In the genomic region with DNA sequence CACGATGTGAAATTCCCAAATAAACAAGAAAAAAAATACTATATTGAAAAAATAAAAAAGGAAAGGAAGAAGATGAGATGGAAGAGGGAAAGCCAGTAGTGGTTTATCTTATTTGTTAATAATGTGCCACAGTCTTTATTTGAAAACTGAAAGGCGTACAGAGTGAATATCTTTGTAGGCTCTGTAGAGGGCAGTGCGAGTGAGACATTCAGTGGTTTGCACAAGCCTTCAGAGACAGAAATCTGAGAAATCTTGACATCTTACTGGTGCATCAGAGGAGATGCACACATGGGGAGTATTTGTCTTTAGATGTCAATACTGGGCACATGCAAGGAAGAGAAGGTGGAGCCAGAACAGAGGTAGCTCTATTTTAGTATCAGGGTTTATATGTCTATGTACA, we compare ENCODE assay signal across 27 mouse cellular contexts. TPM values are rescaled to one million over a fixed set of nuclear protein-coding genes. Genes with fewer than 3 reads are reported as not detected.
DNase-seq lines count a peak whose midpoint lies in the region; ATAC-seq and TF ChIP-seq lines count a peak whose summit lies in the region.
"Had no signal": no experiment of that assay in that cellular context is flagged by ENCODE, and none has a peak within 500 bp of the region (broad histone marks: within the 10 kb centered on the region; RNA-seq: fewer than 3 reads in every experiment).

No protein-coding gene starts in this region.

- no peak for DNase-seq in left cerebral cortex, adult 2 months (ENCODE audit: extremely low spot score in 1 of 2, low spot score in 2 of 2)
- no peak for DNase-seq in left cerebral cortex, postnatal 36 days (ENCODE audit: low spot score in 2 of 2)
- DNase-seq in 416B (ENCODE audit: low read depth), result peak; percentile 51
- DNase-seq in brain, embryonic 14.5 days (ENCODE audit: low read depth), result peak; percentile 34
- DNase-seq in thymus, postnatal 36 days, result no peak
- DNase-seq in MN1 (ENCODE audit: low spot score), result no peak
- DNase-seq: adrenal gland, postnatal 14 days; B cell, adult 2 months; cerebellum, adult 18-20 months; cerebellum, postnatal 25 days; gastrocnemius, adult 2 months; heart, postnatal 14 days; kidney, postnatal 4 days; lung, postnatal 14 days; right cerebral cortex, postnatal 14 days; spleen, adult 18-20 months had no signal

- no peaks in the 10 kb centered on the region for H3K27me3 ChIP-seq in forebrain, embryonic 16.5 days (replicated peaks; ENCODE audit: control insufficient read depth, insufficient read depth, low read length)
- H3K27me3 ChIP-seq in forebrain, embryonic 12.5 days, result no peaks in the 10 kb centered on the region
- H3K27me3 ChIP-seq: forebrain, embryonic 13.5 days; heart, embryonic 12.5 days; hindbrain, embryonic 12.5 days; kidney, embryonic 15.5 days; megakaryocyte, embryonic 14.5 days; neural tube, embryonic 15.5 days; Patski had no signal

- H3K4me2 ChIP-seq in forebrain, embryonic 16.5 days (ENCODE audit: low read length), result no peak overlapping the region
- H3K4me2 ChIP-seq in forebrain, embryonic 12.5 days, result no peak overlapping the region
- H3K4me2 ChIP-seq: forebrain, embryonic 13.5 days; heart, embryonic 12.5 days; hindbrain, embryonic 12.5 days; kidney, embryonic 15.5 days; neural tube, embryonic 15.5 days had no signal

- peak; percentile 60; the same call in 1 of the 2 replicates for ATAC-seq in forebrain, embryonic 16.5 days
- no peak for ATAC-seq in forebrain, embryonic 12.5 days (ENCODE audit: low FRiP score)
- ATAC-seq: forebrain, embryonic 13.5 days; Patski had no signal

- TF ChIP-seq CTCF in left cerebral cortex, adult 2 months (IDR thresholded peaks at IDR 0.05), result peak; percentile 38
- TF ChIP-seq CTCF in brain, embryonic 14.5 days (IDR thresholded peaks at IDR 0.05; ENCODE audit: borderline replicate concordance, extremely low read depth, insufficient read depth, insufficient read length), result peak; percentile 20; the same call in 1 of the 2 replicates

- WGBS in forebrain, embryonic 16.5 days, result 87% methylated on average over 3 of the region's 3 CpGs
- WGBS in forebrain, embryonic 12.5 days, result 94% methylated on average over 3 of the region's 3 CpGs

- H3K4me1 ChIP-seq in forebrain, embryonic 16.5 days (replicated peaks; ENCODE audit: control insufficient read depth, insufficient read depth, low read length), result no peaks in the 10 kb centered on the region
- H3K4me1 ChIP-seq in forebrain, embryonic 12.5 days, result no peaks in the 10 kb centered on the region
- H3K4me1 ChIP-seq: embryonic facial prominence, embryonic 10.5 days; forebrain, embryonic 13.5 days; heart, embryonic 12.5 days; hindbrain, embryonic 12.5 days; kidney, embryonic 15.5 days; neural tube, embryonic 15.5 days had no signal

- no peak for TF ChIP-seq POLR2A in brain, embryonic 14.5 days (IDR thresholded peaks at IDR 0.05; ENCODE audit: borderline replicate concordance, extremely low read depth, insufficient read depth, insufficient read length, poor library complexity, severe bottlenecking)

- intact Hi-C loops in left cerebral cortex, adult 2 months (cut with DNase I), result no loop called here
- intact Hi-C loops in left cerebral cortex, postnatal 36 days (cut with DNase I), result no loop called here

- no peak overlapping the region for H3K9ac ChIP-seq in forebrain, embryonic 16.5 days (replicated peaks; ENCODE audit: low read depth, low read length)
- no peak overlapping the region for H3K9ac ChIP-seq in forebrain, embryonic 12.5 days
- H3K9ac ChIP-seq: forebrain, embryonic 13.5 days; heart, embryonic 12.5 days; hindbrain, embryonic 12.5 days; kidney, embryonic 15.5 days; liver, embryonic 14.5 days; neural tube, embryonic 15.5 days had no signal

- no peak overlapping the region for H3K27ac ChIP-seq in forebrain, embryonic 16.5 days (ENCODE audit: low read length)
- H3K27ac ChIP-seq in forebrain, embryonic 12.5 days, result no peak overlapping the region
- H3K27ac ChIP-seq in left cerebral cortex, adult 2 months, result no peak overlapping the region
- H3K27ac ChIP-seq: embryonic facial prominence, embryonic 10.5 days; forebrain, embryonic 13.5 days; hindbrain, embryonic 12.5 days; kidney, embryonic 15.5 days; liver, embryonic 14.5 days; neural tube, embryonic 15.5 days had no signal

- no peaks in the 10 kb centered on the region for H3K36me3 ChIP-seq in forebrain, embryonic 16.5 days (ENCODE audit: control insufficient read depth, insufficient read depth)
- peaks cover 13% of the 10 kb centered on the region for H3K36me3 ChIP-seq in forebrain, embryonic 12.5 days (replicated peaks)
- H3K36me3 ChIP-seq: hindbrain, embryonic 12.5 days; kidney, embryonic 15.5 days had no signal

- no peak overlapping the region for H3K4me3 ChIP-seq in forebrain, embryonic 16.5 days (replicated peaks; ENCODE audit: low read length)
- no peak overlapping the region for H3K4me3 ChIP-seq in forebrain, embryonic 12.5 days (replicated peaks)
- no peak overlapping the region for H3K4me3 ChIP-seq in left cerebral cortex, adult 2 months
- H3K4me3 ChIP-seq: embryonic facial prominence, embryonic 10.5 days; forebrain, embryonic 13.5 days; gastrocnemius, adult 2 months; heart, embryonic 12.5 days; hindbrain, embryonic 12.5 days; kidney, embryonic 15.5 days; megakaryocyte, embryonic 14.5 days; neural tube, embryonic 15.5 days had no signal

- H3K9me3 ChIP-seq in forebrain, embryonic 16.5 days (ENCODE audit: control insufficient read depth, low read length), result no peaks in the 10 kb centered on the region
- H3K9me3 ChIP-seq in forebrain, embryonic 12.5 days, result no peaks in the 10 kb centered on the region
- H3K9me3 ChIP-seq: embryonic facial prominence, embryonic 10.5 days; forebrain, embryonic 13.5 days; heart, embryonic 12.5 days; hindbrain, embryonic 12.5 days; kidney, embryonic 15.5 days; megakaryocyte, embryonic 14.5 days; neural tube, embryonic 15.5 days had no signal

RNA-seq across cellular contexts. Expression of gene Nap1l5, which starts 25.5 kb away (rescaled TPM):
- 82.8 and 111 TPM in 2 replicates for polyA plus RNA-seq in forebrain, embryonic 16.5 days (2015; fragmentation: Nextera tagmentation; extraction: Ambion mirVana)
- polyA plus RNA-seq in forebrain, embryonic 12.5 days (2016; fragmentation: Nextera tagmentation; extraction: Ambion mirVana), result 42.1 and 44.8 TPM in 2 replicates
- total RNA-seq in left cerebral cortex, adult 2 months (2021), result 100 to 1,000 TPM; 337 to 344 TPM
- total RNA-seq in left cerebral cortex, postnatal 36 days (2021), result 100 to 1,000 TPM; 302 to 341 TPM
- 72.6 and 113 TPM in 2 replicates for polyA plus RNA-seq in brain, embryonic 14.5 days (2012; rRNA removed)
- polyA plus RNA-seq: Patski had no signal

RNA-seq across cellular contexts. Expression of gene Herc3, which starts 50.1 kb away (rescaled TPM):
- polyA plus RNA-seq in forebrain, embryonic 16.5 days (2015; fragmentation: Nextera tagmentation; extraction: Ambion mirVana), result 24.9 and 29.2 TPM in 2 replicates
- polyA plus RNA-seq in forebrain, embryonic 12.5 days (2016; fragmentation: Nextera tagmentation; extraction: Ambion mirVana), result 15.8 and 15.9 TPM in 2 replicates
- total RNA-seq in left cerebral cortex, adult 2 months (2021), result 100 to 1,000 TPM; 170 to 279 TPM
- total RNA-seq in left cerebral cortex, postnatal 36 days (2021), result 100 to 1,000 TPM; 176 to 274 TPM
- 43.7 and 44.3 TPM in 2 replicates for polyA plus RNA-seq in brain, embryonic 14.5 days (2012; rRNA removed)

Comparison
In these comparisons a context has a peak if more than half of its experiments do, and no peak if none do; other contexts are left out.
1. DNase-seq: peak in 416B (single experiment) and brain, embryonic 14.5 days (single experiment); none in left cerebral cortex, adult 2 months (0 of 2), left cerebral cortex, postnatal 36 days (0 of 2), thymus, postnatal 36 days (0 of 2) and MN1 (single experiment).